Mouse (Mus musculus) cerebellum, postnatal 4 days (tissue): ENCODE data around the gene Swap70.

ENCODE experiments used
- DNase-seq, 2 experiments: peaks; one replicate each; pipeline ENCODE4 v3.0.0; 2022; ENCODE audit warnings: low spot score in 2 of 2, mixed read lengths in 1 of 2

Gene Swap70

GRCm38 (mm10) chr7:110306281-110306680 lies 84.8 kb downstream of the Swap70 start:
- no peak for DNase-seq

- no peak for DNase-seq
Observed at GRCm38 (mm10) chr7:110307741-110308140, 86.2 kb downstream of the Swap70 start.

- no peak for DNase-seq
Observed at GRCm38 (mm10) chr7:110309246-110309645, 87.7 kb downstream of the Swap70 start.

- DNase-seq = no peak
Observed at GRCm38 (mm10) chr7:110313392-110314055, 92.0 kb downstream of the Swap70 start.

GRCm38 (mm10) chr7:110314401-110314890 lies 92.9 kb downstream of the Swap70 start:
- no peak for DNase-seq

GRCm38 (mm10) chr7:110315352-110315751 lies 93.8 kb downstream of the Swap70 start:
- no peak for DNase-seq

GRCm38 (mm10) chr7:110317412-110317811 lies 95.9 kb downstream of the Swap70 start:
- no peak for DNase-seq

GRCm38 (mm10) chr7:110318971-110319519 lies 97.5 kb downstream of the Swap70 start:
- DNase-seq = no peak

GRCm38 (mm10) chr7:110321106-110321505 lies 99.6 kb downstream of the Swap70 start:
- DNase-seq = no peak

- no peak for DNase-seq
Observed at GRCm38 (mm10) chr7:110324852-110325251, 103.3 kb downstream of the Swap70 start.

- no peak for DNase-seq
Observed at GRCm38 (mm10) chr7:110325381-110326110, 104.0 kb downstream of the Swap70 start.
